Mouse (Mus musculus): ENCODE measurements around the gene Trim75. TPM values are rescaled to one million over a fixed set of nuclear protein-coding genes. Genes with fewer than 3 reads are reported as not detected.

Trim75 gene
- total RNA-seq, 2 experiments from 2014 or later, result not detected

- intact Hi-C loops (cut with DNase I), result loop anchor here (5.0 to 10.0 kb wide), 2 partner anchors 254 to 922 kb away; partner anchors contain the start of gene Cpe
- DNase-seq, result peak in 1 of 2 experiments; percentile 8
Measured at GRCm38 (mm10) chr8:64946441-64946819, 41.2 kb downstream of the Trim75 start.

GRCm38 (mm10) chr8:64945606-64946005, 42.0 kb downstream of the Trim75 start:
- no peak for DNase-seq
- intact Hi-C loops (cut with DNase I), result loop anchor here (5.0 to 10.0 kb wide), 2 partner anchors 253 to 921 kb away; partner anchors contain the start of gene Cpe

- intact Hi-C loops (cut with DNase I), result loop anchor here (5.0 to 10.0 kb wide), 2 partner anchors 253 to 920 kb away; partner anchors contain the start of gene Cpe
- DNase-seq, result no peak
Measured at GRCm38 (mm10) chr8:64944831-64945230, 42.8 kb downstream of the Trim75 start.

- no peak for DNase-seq
- intact Hi-C loops (cut with DNase I), result loop anchor here (2.0 to 10.0 kb wide), 2 partner anchors 324 to 918 kb away; no protein-coding TSS in a partner anchor
Measured at GRCm38 (mm10) chr8:64942946-64943345, 44.7 kb downstream of the Trim75 start.

GRCm38 (mm10) chr8:64941495-64941894, 46.1 kb downstream of the Trim75 start:
- peak; percentile 81 to 86 for DNase-seq
- intact Hi-C loops (cut with DNase I), result loop anchor here (2.0 to 10.0 kb wide), 3 partner anchors 163 to 917 kb away; no protein-coding TSS in a partner anchor

- intact Hi-C loops (cut with DNase I), result loop anchor here (2.0 to 10.0 kb wide), 3 partner anchors 162 to 916 kb away; no protein-coding TSS in a partner anchor
- no peak for DNase-seq
Measured at GRCm38 (mm10) chr8:64941019-64941418, 46.6 kb downstream of the Trim75 start.

GRCm38 (mm10) chr8:64934997-64935396, 52.6 kb downstream of the Trim75 start:
- DNase-seq, result no peak
- intact Hi-C loops (cut with DNase I), result no loop called here

Other genes starting within 250 kb of the Trim75 start
- 10 to 100 TPM; 13.7 to 13.9 TPM for gene Klhl2, start 137.8 kb downstream of the Trim75 start, total RNA-seq (2021)
- gene Tmem192, start 40.6 kb downstream of the Trim75 start, total RNA-seq (2021), result 10 to 100 TPM; 21.5 to 22.2 TPM
- not detected for gene Trim61, start 30.7 kb upstream of the Trim75 start, total RNA-seq (2021)
- not detected for gene Trim60, start 30.8 kb upstream of the Trim75 start, total RNA-seq (2021)
- under 1 TPM; 0.35 to 0.45 TPM for gene Apela, start 49.5 kb upstream of the Trim75 start, total RNA-seq (2021)
- not detected for gene Gm10663, start 87.2 kb upstream of the Trim75 start, total RNA-seq (2021)
- gene BC030870, start 141.7 kb upstream of the Trim75 start, total RNA-seq (2021), result not detected